Mouse (Mus musculus) hindbrain, embryonic 10.5 days (tissue): ENCODE data around the gene Cradd. TPM values are rescaled to one million over a fixed set of nuclear protein-coding genes. Genes with fewer than 3 reads are reported as not detected.

Source experiments
- DNase-seq: peaks from one replicate; pipeline ENCODE4 v3.0.0-alpha.2; 2017; ENCODE audit warnings: low spot score
- H3K27ac ChIP-seq: fragments of 300-500 bp; sonication (generic); 2 replicates; pipeline ENCODE4 v1.5.1; 2016; ENCODE audit warnings: mild to moderate bottlenecking, moderate library complexity
- H3K27me3 ChIP-seq: fragments of 300-500 bp; sonication (generic); 2 replicates; pipeline ENCODE4 v1.6.1; 2016; ENCODE audit warnings: mild to moderate bottlenecking; ENCODE audit not compliant: poor library complexity, insufficient read depth, severe bottlenecking
- H3K36me3 ChIP-seq: fragments of 300-500 bp; sonication (generic); 2 replicates; pipeline ENCODE4 v1.6.1; 2016; ENCODE audit warnings: mild to moderate bottlenecking, moderate library complexity
- H3K4me1 ChIP-seq: fragments of 300-500 bp; sonication (generic); replicated peaks from 2 replicates; pipeline ENCODE4 v1.6.1; 2016; ENCODE audit warnings: mild to moderate bottlenecking
- H3K4me3 ChIP-seq: fragments of 300-500 bp; sonication (generic); 2 replicates; pipeline ENCODE4 v1.5.1; 2016; ENCODE audit warnings: mild to moderate bottlenecking, moderate library complexity
- H3K9me3 ChIP-seq: fragments of 300-500 bp; sonication (generic); 2 replicates; pipeline ENCODE4 v1.6.1; 2016; ENCODE audit warnings: mild to moderate bottlenecking, moderate library complexity
- WGBS: fragments of 180-500 bp; shearing (Covaris S2); methylation state at CpG from one replicate; pipeline ENCODE4 v1.1.7; 2016; 5-methylcytosine and 5-hydroxymethylcytosine counted together
- polyA plus RNA-seq: library from polyadenylated mRNA; unstranded; fragments of >200 nt; fragmentation: Nextera tagmentation; extraction: Ambion mirVana; gene quantifications from 2 replicates; pipeline ENCODE4 v1.2.1, GENCODE M21; 2016

Gene Cradd
- polyA plus RNA-seq, 1 experiment from 2014 or later, result 13.3 TPM

GRCm38 (mm10) chr10:95297024-95297423 lies 26.9 kb downstream of the Cradd start:
- H3K27me3 ChIP-seq, result no peaks in the 10 kb centered on the region
- H3K27ac ChIP-seq, result no peak overlapping the region
- no peaks in the 10 kb centered on the region for H3K9me3 ChIP-seq
- peaks cover 21% of the 10 kb centered on the region for H3K4me1 ChIP-seq
- WGBS, result 83% methylated on average over 11 of the region's 11 CpGs
- DNase-seq, result no peak
- H3K4me3 ChIP-seq, result no peak overlapping the region
- H3K36me3 ChIP-seq, result no peaks in the 10 kb centered on the region

DNA sequence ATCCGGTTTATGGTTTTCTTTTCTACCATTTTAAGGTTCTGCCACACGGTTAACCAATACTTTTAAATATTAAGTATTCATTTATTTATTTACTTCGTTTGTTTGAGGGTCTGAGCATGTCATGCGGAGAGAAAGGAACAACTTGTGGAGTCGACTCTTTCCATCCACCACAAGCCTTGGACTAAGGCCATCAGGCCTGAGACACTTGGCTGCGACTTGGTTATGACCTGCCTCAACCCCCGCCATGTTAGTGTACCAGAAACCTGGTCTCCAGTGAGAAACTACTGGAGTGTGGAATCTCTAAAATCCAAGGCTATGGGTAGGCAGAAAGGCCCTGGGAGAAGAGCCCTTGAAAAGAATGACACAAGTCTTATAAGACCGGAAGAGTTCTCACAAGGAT lies 30.7 kb downstream of the Cradd start:
- WGBS, result 94% methylated on average over 8 of the region's 8 CpGs
- Histone ChIP-seq H3K27me3 (no peaks in the 10 kb centered on the region), H3K4me3 (no peak overlapping the region), H3K27ac (no peak overlapping the region), H3K36me3 (no peaks in the 10 kb centered on the region), H3K4me1 (peaks cover 17% of the 10 kb centered on the region), H3K9me3 (no peaks in the 10 kb centered on the region)
- no peak for DNase-seq

DNA sequence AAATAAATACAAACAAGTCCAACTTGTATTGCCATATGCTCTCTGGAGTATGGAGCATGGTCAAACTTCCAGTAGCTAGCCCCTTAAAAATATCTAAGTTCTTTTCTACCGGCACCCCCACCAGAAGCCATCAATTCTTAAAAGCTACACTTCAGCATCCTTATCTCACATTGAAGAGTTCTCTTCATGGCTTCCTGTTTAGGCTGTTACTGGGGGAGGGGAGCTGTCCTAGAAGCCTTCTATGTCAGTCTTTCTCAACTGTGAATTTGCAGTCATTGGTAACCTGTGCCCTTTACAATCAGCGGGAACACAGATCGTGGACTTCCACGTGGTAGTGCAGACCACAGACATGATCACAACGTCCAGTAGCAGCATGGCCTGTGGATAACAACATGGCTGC lies 31.7 kb downstream of the Cradd start:
- Histone ChIP-seq H3K27me3 (no peaks in the 10 kb centered on the region), H3K27ac (no peak overlapping the region), H3K4me3 (no peak overlapping the region), H3K4me1 (peaks cover 8% of the 10 kb centered on the region; the same call in 1 of the 2 replicates), H3K9me3 (no peaks in the 10 kb centered on the region), H3K36me3 (no peaks in the 10 kb centered on the region)
- WGBS, result 94% methylated on average over 5 of the region's 5 CpGs
- no peak for DNase-seq

GRCm38 (mm10) chr10:95291133-95291876 lies 32.6 kb downstream of the Cradd start:
- no peak overlapping the region for H3K4me3 ChIP-seq
- WGBS, result 86% methylated on average over 13 of the region's 13 CpGs
- no peaks in the 10 kb centered on the region for H3K36me3 ChIP-seq
- no peak for DNase-seq
- H3K9me3 ChIP-seq, result no peaks in the 10 kb centered on the region
- H3K4me1 ChIP-seq, result no peaks in the 10 kb centered on the region
- no peak overlapping the region for H3K27ac ChIP-seq
- H3K27me3 ChIP-seq, result no peaks in the 10 kb centered on the region

DNA sequence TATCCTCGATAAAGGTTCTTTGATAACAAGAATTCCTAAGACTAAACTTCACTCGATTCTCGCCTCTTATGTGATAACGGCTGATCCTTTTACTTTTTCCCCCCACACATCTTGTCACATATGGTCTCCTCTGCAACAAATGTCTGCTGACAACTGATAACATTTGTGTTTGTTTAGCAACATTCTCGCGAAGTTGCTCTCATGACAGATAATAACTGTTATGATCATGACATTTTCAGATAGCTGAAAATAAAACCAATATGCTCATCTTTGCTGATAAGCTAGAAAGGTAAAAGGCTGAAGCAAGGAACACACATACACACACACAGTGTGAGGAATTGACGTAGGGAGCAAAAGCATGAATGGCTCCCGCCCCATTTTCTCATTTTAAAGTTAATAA lies 34.1 kb downstream of the Cradd start:
- DNase-seq, result no peak
- Histone ChIP-seq H3K27me3 (no peaks in the 10 kb centered on the region), H3K27ac (no peak overlapping the region), H3K9me3 (no peaks in the 10 kb centered on the region), H3K4me1 (no peaks in the 10 kb centered on the region), H3K36me3 (no peaks in the 10 kb centered on the region), H3K4me3 (no peak overlapping the region)
- WGBS, result 85% methylated on average over 8 of the region's 8 CpGs

GRCm38 (mm10) chr10:95288206-95288605 lies 35.7 kb downstream of the Cradd start:
- Histone ChIP-seq H3K36me3 (no peaks in the 10 kb centered on the region), H3K4me1 (no peaks in the 10 kb centered on the region), H3K27me3 (no peaks in the 10 kb centered on the region), H3K4me3 (no peak overlapping the region), H3K27ac (no peak overlapping the region), H3K9me3 (no peaks in the 10 kb centered on the region)
- WGBS, result 82% methylated on average over 4 of the region's 4 CpGs
- DNase-seq, result no peak

DNA sequence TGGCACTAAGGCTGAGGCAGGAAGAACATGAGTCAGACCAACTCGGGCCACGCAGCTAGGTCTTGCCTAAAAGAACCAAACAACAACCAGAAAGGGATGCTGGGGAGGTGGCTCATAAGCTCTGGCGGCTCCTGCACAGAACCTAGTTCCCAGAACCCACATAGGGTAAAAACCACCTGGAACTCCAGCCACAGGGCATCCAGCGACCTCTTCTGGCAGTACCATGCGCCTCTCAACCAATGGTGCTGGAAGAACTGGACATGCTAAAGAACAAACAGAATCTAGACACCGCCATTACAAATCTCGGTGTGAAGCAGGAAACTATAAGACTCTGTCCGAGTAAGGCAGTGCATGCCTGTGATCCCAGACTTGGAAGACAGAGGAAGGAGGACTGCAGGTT lies 36.6 kb downstream of the Cradd start:
- Histone ChIP-seq H3K9me3 (no peaks in the 10 kb centered on the region), H3K36me3 (no peaks in the 10 kb centered on the region), H3K4me1 (no peaks in the 10 kb centered on the region), H3K27me3 (no peaks in the 10 kb centered on the region), H3K4me3 (no peak overlapping the region), H3K27ac (no peak overlapping the region)
- no peak for DNase-seq
- WGBS, result 86% methylated on average over 8 of the region's 8 CpGs

- Histone ChIP-seq H3K4me1 (no peaks in the 10 kb centered on the region), H3K36me3 (no peaks in the 10 kb centered on the region), H3K9me3 (no peaks in the 10 kb centered on the region), H3K4me3 (no peak overlapping the region), H3K27me3 (no peaks in the 10 kb centered on the region), H3K27ac (no peak overlapping the region)
- 91% methylated on average over 12 of the region's 12 CpGs for WGBS
- no peak for DNase-seq
These were observed 40.5 kb downstream of the Cradd start for GRCm38 (mm10) chr10:95283434-95283833.

GRCm38 (mm10) chr10:95281996-95282395 lies 41.9 kb downstream of the Cradd start:
- Histone ChIP-seq H3K27me3 (no peaks in the 10 kb centered on the region), H3K36me3 (no peaks in the 10 kb centered on the region), H3K27ac (no peak overlapping the region), H3K4me1 (no peaks in the 10 kb centered on the region), H3K9me3 (no peaks in the 10 kb centered on the region), H3K4me3 (no peak overlapping the region)
- DNase-seq, result no peak
- WGBS, result 88% methylated on average over 3 of the region's 3 CpGs

GRCm38 (mm10) chr10:95281466-95281990 lies 42.4 kb downstream of the Cradd start:
- H3K4me1 ChIP-seq, result no peaks in the 10 kb centered on the region
- H3K27me3 ChIP-seq, result no peaks in the 10 kb centered on the region
- no peaks in the 10 kb centered on the region for H3K9me3 ChIP-seq
- 88% methylated on average over 6 of the region's 6 CpGs for WGBS
- no peaks in the 10 kb centered on the region for H3K36me3 ChIP-seq
- H3K4me3 ChIP-seq, result no peak overlapping the region
- no peak overlapping the region for H3K27ac ChIP-seq
- DNase-seq, result no peak

DNA sequence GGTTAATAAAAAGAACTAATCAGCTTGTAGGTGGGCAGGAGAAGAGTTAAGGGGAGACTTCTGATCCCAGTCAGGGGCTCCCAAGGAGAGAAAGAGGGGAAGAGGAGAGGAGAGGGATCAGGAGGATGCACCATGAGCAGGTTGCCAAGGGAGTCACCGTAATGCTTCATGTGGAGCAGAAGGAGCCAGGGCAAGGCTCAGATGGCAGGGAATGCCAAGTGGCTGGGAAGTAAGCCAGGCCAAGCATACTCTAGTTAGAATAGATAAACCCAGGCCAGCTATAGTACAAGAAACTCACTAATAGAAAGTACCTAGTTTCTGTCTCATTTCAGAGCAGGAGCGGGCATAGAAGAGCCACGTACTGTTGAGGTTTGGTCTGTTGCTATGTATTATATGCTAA lies 43.6 kb downstream of the Cradd start:
- no peak for DNase-seq
- H3K36me3 ChIP-seq, result no peaks in the 10 kb centered on the region
- H3K4me3 ChIP-seq, result no peak overlapping the region
- no peaks in the 10 kb centered on the region for H3K27me3 ChIP-seq
- no peaks in the 10 kb centered on the region for H3K9me3 ChIP-seq
- 93% methylated on average over 3 of the region's 3 CpGs for WGBS
- no peak overlapping the region for H3K27ac ChIP-seq
- H3K4me1 ChIP-seq, result no peaks in the 10 kb centered on the region

DNA sequence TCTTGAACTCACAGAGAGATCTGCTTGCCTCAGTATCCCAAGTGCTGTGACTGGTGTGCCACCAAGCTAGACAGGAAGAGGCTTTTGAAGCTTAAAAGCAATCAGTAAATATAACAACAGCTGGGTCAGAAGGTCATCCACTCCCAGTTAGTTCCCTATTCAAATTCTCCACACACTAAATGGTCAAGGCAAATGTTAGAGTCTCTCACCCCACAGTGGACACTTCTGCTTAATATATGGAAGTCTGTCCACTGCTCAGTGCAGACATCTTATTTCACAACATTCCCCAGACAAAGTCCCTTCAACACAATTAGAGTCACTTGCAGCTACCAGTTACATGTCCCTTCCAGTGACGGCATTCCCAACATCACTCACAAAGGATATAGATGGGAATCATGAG lies 44.5 kb downstream of the Cradd start:
- Histone ChIP-seq H3K9me3 (no peaks in the 10 kb centered on the region), H3K27ac (no peak overlapping the region), H3K4me3 (no peak overlapping the region), H3K4me1 (no peaks in the 10 kb centered on the region), H3K27me3 (no peaks in the 10 kb centered on the region), H3K36me3 (no peaks in the 10 kb centered on the region)
- no peak for DNase-seq
- 84% methylated on average over 1 of the region's 1 CpGs for WGBS

- H3K9me3 ChIP-seq, result no peaks in the 10 kb centered on the region
- no peaks in the 10 kb centered on the region for H3K36me3 ChIP-seq
- H3K27me3 ChIP-seq, result no peaks in the 10 kb centered on the region
- WGBS, result 91% methylated on average over 11 of the region's 11 CpGs
- no peak overlapping the region for H3K4me3 ChIP-seq
- no peak overlapping the region for H3K27ac ChIP-seq
- no peaks in the 10 kb centered on the region for H3K4me1 ChIP-seq
- DNase-seq, result no peak
These were observed 45.8 kb downstream of the Cradd start for GRCm38 (mm10) chr10:95278085-95278484.
